ENCODE assay signal across 10 mouse cellular contexts in the genomic region with DNA sequence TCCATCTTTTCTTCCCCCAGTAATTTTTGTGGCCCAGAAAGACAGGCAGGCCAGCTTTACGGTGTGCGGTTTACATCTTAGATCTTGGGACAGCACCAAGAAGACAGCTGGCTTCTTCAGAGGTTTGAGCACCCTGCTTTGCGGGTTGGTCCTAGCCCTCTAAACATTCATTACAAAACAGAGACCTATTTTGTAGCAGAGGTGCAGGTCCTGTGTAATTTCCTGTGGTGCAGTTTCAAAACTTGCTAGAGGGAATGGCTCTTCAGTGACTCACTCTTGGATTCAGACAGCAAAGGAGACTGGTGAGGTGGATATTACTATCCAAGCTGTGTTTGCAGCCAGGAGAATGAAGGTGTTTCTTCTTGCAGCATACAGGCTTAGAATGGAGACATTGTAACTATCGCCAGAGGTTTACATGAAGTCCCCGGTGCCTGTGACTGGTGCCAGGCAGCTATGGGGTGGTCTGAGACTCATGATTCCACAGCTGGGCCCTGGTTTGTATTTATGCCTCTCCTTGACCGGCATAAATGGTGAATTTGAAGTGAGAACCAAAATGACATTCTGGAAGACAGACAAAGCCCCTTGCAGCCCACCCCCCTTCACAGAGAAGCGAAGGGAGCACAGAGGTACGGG. TPM values are rescaled to one million over a fixed set of nuclear protein-coding genes. Genes with fewer than 3 reads are reported as not detected.
DNase-seq lines count a peak whose midpoint lies in the region; ATAC-seq and TF ChIP-seq lines count a peak whose summit lies in the region.
"Had no signal": no experiment of that assay in that cellular context is flagged by ENCODE, and none has a peak within 500 bp of the region (broad histone marks: within the 10 kb centered on the region; RNA-seq: fewer than 3 reads in every experiment).

No protein-coding gene starts in this region.

- H3K36me3 ChIP-seq in hindbrain, embryonic 10.5 days: no peaks in the 10 kb centered on the region
- no peaks in the 10 kb centered on the region for H3K36me3 ChIP-seq in hindbrain, embryonic 12.5 days
- H3K36me3 ChIP-seq in CH12.LX (replicated peaks in 1 of 2; ENCODE audit: control insufficient read depth in 1 of 2, insufficient read depth in 1 of 2, low read length in 1 of 2): no peaks in the 10 kb centered on the region
- H3K36me3 ChIP-seq in megakaryocyte, embryonic 14.5 days (replicated peaks; ENCODE audit: low read length): no peaks in the 10 kb centered on the region
- H3K36me3 ChIP-seq: forebrain, embryonic 12.5 days had no signal

- no peaks in the 10 kb centered on the region for H3K9me3 ChIP-seq in hindbrain, embryonic 10.5 days
- H3K9me3 ChIP-seq in hindbrain, embryonic 12.5 days (replicated peaks): no peaks in the 10 kb centered on the region
- no peaks in the 10 kb centered on the region for H3K9me3 ChIP-seq in CH12.LX (replicated peaks; ENCODE audit: low read length)
- H3K9me3 ChIP-seq in megakaryocyte, embryonic 14.5 days: no peaks in the 10 kb centered on the region
- H3K9me3 ChIP-seq: forebrain, embryonic 12.5 days had no signal

- H3K4me3 ChIP-seq in hindbrain, embryonic 10.5 days: no peak overlapping the region
- H3K4me3 ChIP-seq in hindbrain, embryonic 12.5 days: no peak overlapping the region
- peak overlapping the region in 2 of 3 experiments; percentile 27 to 31 for H3K4me3 ChIP-seq in CH12.LX (replicated peaks in 1 of 3; ENCODE audit: low read depth in 2 of 3, low read length in 2 of 3, poor library complexity in 1 of 3)
- H3K4me3 ChIP-seq in megakaryocyte, embryonic 14.5 days (replicated peaks): peak overlapping the region; percentile 80
- H3K4me3 ChIP-seq: forebrain, embryonic 12.5 days had no signal

- peaks cover 56% of the 10 kb centered on the region for H3K4me1 ChIP-seq in hindbrain, embryonic 10.5 days (replicated peaks)
- H3K4me1 ChIP-seq in hindbrain, embryonic 12.5 days: peaks cover 13% of the 10 kb centered on the region
- peaks cover 12 to 49% of the 10 kb centered on the region in 2 experiments for H3K4me1 ChIP-seq in CH12.LX (ENCODE audit: control insufficient read depth in 1 of 2, insufficient read depth in 2 of 2)
- H3K4me1 ChIP-seq in megakaryocyte, embryonic 14.5 days: peaks cover 38% of the 10 kb centered on the region

- H3K27me3 ChIP-seq in hindbrain, embryonic 10.5 days (ENCODE audit: insufficient read depth, poor library complexity, severe bottlenecking): no peaks in the 10 kb centered on the region
- H3K27me3 ChIP-seq in hindbrain, embryonic 12.5 days: no peaks in the 10 kb centered on the region
- H3K27me3 ChIP-seq in CH12.LX (replicated peaks): no peaks in the 10 kb centered on the region
- H3K27me3 ChIP-seq in megakaryocyte, embryonic 14.5 days (replicated peaks): no peaks in the 10 kb centered on the region
- H3K27me3 ChIP-seq: forebrain, embryonic 12.5 days had no signal

- whole genome bisulfite sequencing in hindbrain, embryonic 10.5 days: 89% methylated on average over 8 of the region's 8 CpGs
- 84% methylated on average over 8 of the region's 8 CpGs for WGBS in hindbrain, embryonic 12.5 days

- no peak for TF ChIP-seq CTCF in CH12.LX (conservative IDR thresholded peaks at IDR 0.05 in 1 of 2, IDR thresholded peaks at IDR 0.05 in 1 of 2; ENCODE audit: low read depth in 2 of 2, low read length in 2 of 2)

- DNase-seq in hindbrain, embryonic 10.5 days (ENCODE audit: low spot score): no peak
- DNase-seq in CH12.LX (ENCODE audit: extremely low read depth) (peak; percentile 90), adipocyte (ENCODE audit: low spot score) (no peak)
- peak; percentile 49 for DNase-seq in gonadal fat pad, adult 2 months (ENCODE audit: low read depth)
- DNase-seq in frontal cortex, postnatal 25 days (ENCODE audit: low spot score in 2 of 2): no peak
- DNase-seq: kidney, adult 18-20 months had no signal

- no peak for ATAC-seq in hindbrain, embryonic 12.5 days (ENCODE audit: low FRiP score)
- ATAC-seq in monocyte, adult 5-6 weeks (replicated peaks; ENCODE audit: insufficient number of reproducible peaks, low FRiP score, low TSS enrichment, poor library complexity, severe bottlenecking): no peak

- no peak; the same call in none of the 2 replicates for TF ChIP-seq RAD21 in CH12.LX (IDR thresholded peaks at IDR 0.05; ENCODE audit: low read depth, low read length)

- H3K79me2 ChIP-seq in CH12.LX (replicated peaks; ENCODE audit: control insufficient read depth, extremely low read depth, insufficient read depth, poor library complexity, severe bottlenecking): no peaks in the 10 kb centered on the region

- in situ Hi-C loops in CH12.LX (cut with MboI; ENCODE audit: low pct_ligation_motif_present, low pct_unique_long_range_greater_than_20kb, low sequenced_read_pairs): loop anchor here (25.0 kb wide), 2 partner anchors 120 to 220 kb away; no protein-coding TSS in a partner anchor

- TF ChIP-seq EP300 in CH12.LX (IDR thresholded peaks at IDR 0.05; ENCODE audit: low read length): peak; percentile 94

- dilution Hi-C loops in CH12.LX (cut with MboI; ENCODE audit: extremely low pct_ligation_motif_present, extremely low pct_unique_long_range_greater_than_20kb, low sequenced_read_pairs): no loop called here

- 0 out of 2 replicates have a peak overlapping the region, but pooled peaks have one; percentile 2 for H3K27ac ChIP-seq in hindbrain, embryonic 10.5 days
- H3K27ac ChIP-seq in hindbrain, embryonic 12.5 days: no peak overlapping the region
- peak overlapping the region; percentile 83 for H3K27ac ChIP-seq in CH12.LX (ENCODE audit: insufficient read depth, low read depth)
- H3K27ac ChIP-seq: forebrain, embryonic 12.5 days had no signal

- no peak overlapping the region for H3K9ac ChIP-seq in hindbrain, embryonic 12.5 days
- H3K9ac ChIP-seq in CH12.LX (ENCODE audit: insufficient read depth, low read depth): peak overlapping the region; percentile 46
- H3K9ac ChIP-seq: forebrain, embryonic 12.5 days had no signal

- TF ChIP-seq POLR2A in CH12.LX (IDR thresholded peaks at IDR 0.05; ENCODE audit: low read depth, low read length): no peak

- H3K4me2 ChIP-seq in hindbrain, embryonic 12.5 days (replicated peaks): no peak overlapping the region
- peak overlapping the region; percentile 95 for H3K4me2 ChIP-seq in CH12.LX (ENCODE audit: insufficient read depth, low read depth, poor library complexity, severe bottlenecking)
- H3K4me2 ChIP-seq: forebrain, embryonic 12.5 days had no signal

TF ChIP-seq in CH12.LX, 34 proteins besides CTCF, POLR2A, EP300 and RAD21 (continues in another document):
- TF ChIP-seq TCF12 (IDR thresholded peaks at IDR 0.05; ENCODE audit: low read depth, low read length): peak; percentile 93
- no peak; the same call in 1 of the 2 replicates for TF ChIP-seq MYC (IDR thresholded peaks at IDR 0.05; ENCODE audit: low read depth, low read length)
- TF ChIP-seq NRF1 (IDR thresholded peaks at IDR 0.05; ENCODE audit: low read depth, low read length): no peak
- no peak for TF ChIP-seq PAX5 (IDR thresholded peaks at IDR 0.05; ENCODE audit: low read length)
- TF ChIP-seq TBP (conservative IDR thresholded peaks at IDR 0.05; ENCODE audit: low read depth, low read length): 0 out of 2 replicates have a peak, but pooled peaks have one; percentile 60
- no peak for TF ChIP-seq USF2 (conservative IDR thresholded peaks at IDR 0.05; ENCODE audit: low read depth, low read length)
- TF ChIP-seq SMC3 (IDR thresholded peaks at IDR 0.05; ENCODE audit: low read depth, low read length): no peak
- TF ChIP-seq CHD2 (IDR thresholded peaks at IDR 0.05; ENCODE audit: low read length): peak; percentile 59; the same call in 1 of the 2 replicates
- TF ChIP-seq ZKSCAN1 (IDR thresholded peaks at IDR 0.05; ENCODE audit: borderline replicate concordance, low read depth, low read length): no peak
- TF ChIP-seq RCOR1 (conservative IDR thresholded peaks at IDR 0.05; ENCODE audit: low read depth, low read length): peak; percentile 82
- peak; percentile 79; the same call in 1 of the 2 replicates for TF ChIP-seq JUND (conservative IDR thresholded peaks at IDR 0.05; ENCODE audit: low read depth, low read length)
- no peak for TF ChIP-seq GABPA (IDR thresholded peaks at IDR 0.05; ENCODE audit: insufficient replicate concordance, low read depth, low read length)
- peak; percentile 92 for TF ChIP-seq ETS1 (conservative IDR thresholded peaks at IDR 0.05; ENCODE audit: low read depth, low read length)
- TF ChIP-seq MEF2A (IDR thresholded peaks at IDR 0.05; ENCODE audit: borderline replicate concordance, low read depth, low read length): peak; percentile 91
- no peak for TF ChIP-seq POLR2AphosphoS2 (IDR thresholded peaks at IDR 0.05; ENCODE audit: low read depth, low read length)
- TF ChIP-seq MAX (IDR thresholded peaks at IDR 0.05; ENCODE audit: low read length): no peak
- no peak for TF ChIP-seq HCFC1 (IDR thresholded peaks at IDR 0.05; ENCODE audit: low read depth, low read length)
- peak; percentile 94 for TF ChIP-seq IRF4 (IDR thresholded peaks at IDR 0.05; ENCODE audit: low read depth, low read length)
- no peak for TF ChIP-seq MXI1 (IDR thresholded peaks at IDR 0.05; ENCODE audit: low read depth, low read length)
- peak; percentile 74; the same call in 1 of the 2 replicates for TF ChIP-seq MAFK (IDR thresholded peaks at IDR 0.05; ENCODE audit: insufficient replicate concordance, low read length)
- 0 out of 2 replicates have a peak, but pooled peaks have one; percentile 27 for TF ChIP-seq ZMIZ1 (IDR thresholded peaks at IDR 0.05; ENCODE audit: low read depth, low read length)

RNA-seq across cellular contexts. Expression of gene Phlda1, which starts 10.8 kb away (rescaled TPM):
- polyA plus RNA-seq in hindbrain, embryonic 10.5 days (2016; fragmentation: Nextera tagmentation; extraction: Ambion mirVana): 36.9 and 41.1 TPM in 2 replicates
- polyA plus RNA-seq in hindbrain, embryonic 12.5 days (2016; fragmentation: Nextera tagmentation; extraction: Ambion mirVana): 42.8 and 54.3 TPM in 2 replicates
- total RNA-seq in CH12.LX (2012; rRNA removed) (1.9 and 2.5 TPM in 2 replicates), CH12.LX (2014; rRNA removed) (0.99 and 2.1 TPM in 2 replicates)
- polyA plus RNA-seq in CH12.LX (2012; ENCODE audit: insufficient read length, low read depth): 7.0 and 11.6 TPM in 2 replicates
- 25.0 and 50.0 TPM in 2 replicates for polyA plus RNA-seq in gonadal fat pad, adult 2 months (2012; rRNA removed)
- polyA plus RNA-seq in megakaryocyte, embryonic 14.5 days (2012; ENCODE audit: insufficient read depth, low replicate concordance): 91.0 and 259 TPM in 2 replicates
- 0.19 to 4.2 TPM (median 1.3 TPM) in 3 replicates for total RNA-seq in monocyte, adult 5-6 weeks (2017)

RNA-seq across cellular contexts. Expression of gene Nap1l1, which starts 43.9 kb away (rescaled TPM):
- 256 and 361 TPM in 2 replicates for polyA plus RNA-seq in hindbrain, embryonic 10.5 days (2016; fragmentation: Nextera tagmentation; extraction: Ambion mirVana)
- polyA plus RNA-seq in hindbrain, embryonic 12.5 days (2016; fragmentation: Nextera tagmentation; extraction: Ambion mirVana): 265 and 269 TPM in 2 replicates
- total RNA-seq in CH12.LX (2012; rRNA removed) (196 and 231 TPM in 2 replicates), CH12.LX (2014; rRNA removed) (360 and 392 TPM in 2 replicates)
- 1,279 and 1,342 TPM in 2 replicates for polyA plus RNA-seq in CH12.LX (2012; ENCODE audit: insufficient read length, low read depth)
- polyA plus RNA-seq in gonadal fat pad, adult 2 months (2012; rRNA removed): 20.9 and 27.9 TPM in 2 replicates
- polyA plus RNA-seq in megakaryocyte, embryonic 14.5 days (2012; ENCODE audit: insufficient read depth, low replicate concordance): 40.1 and 96.6 TPM in 2 replicates
- total RNA-seq in monocyte, adult 5-6 weeks (2017): 260 to 307 TPM (median 290 TPM) in 3 replicates

Comparison
In these comparisons a context has a peak if more than half of its experiments do, and no peak if none do; other contexts are left out.
1. DNase-seq: peak in CH12.LX (single experiment) and gonadal fat pad, adult 2 months (single experiment); none in hindbrain, embryonic 10.5 days (single experiment), frontal cortex, postnatal 25 days (0 of 2) and adipocyte (single experiment).
2. H3K4me3 ChIP-seq: peak in CH12.LX (2 of 3) and megakaryocyte, embryonic 14.5 days (single experiment); none in hindbrain, embryonic 10.5 days (single experiment) and hindbrain, embryonic 12.5 days (single experiment).